20 mouse cellular contexts compared by ENCODE assay signal in genomic region chr12:77089624-77090278, GRCm38 (mm10).
DNase-seq lines count a peak whose midpoint lies in the region; ATAC-seq and TF ChIP-seq lines count a peak whose summit lies in the region.
"Had no signal": no experiment of that assay in that cellular context is flagged by ENCODE, and none has a peak within 500 bp of the region (broad histone marks: within the 10 kb centered on the region; RNA-seq: fewer than 3 reads in every experiment).

No protein-coding gene starts in this region.

- TF ChIP-seq RAD21 in MEL (IDR thresholded peaks at IDR 0.05; ENCODE audit: low read depth, low read length) = no peak

- peaks cover 0 to 91% of the 10 kb centered on the region in 2 experiments; a peak in 2 of 4 replicates for H3K36me3 ChIP-seq in MEL (ENCODE audit: control insufficient read depth in 1 of 2, insufficient read depth in 2 of 2, low read length in 2 of 2)
- no peaks in the 10 kb centered on the region for H3K36me3 ChIP-seq in liver, postnatal 0 days (replicated peaks; ENCODE audit: insufficient read depth, low read length)
- no peaks in the 10 kb centered on the region for H3K36me3 ChIP-seq in kidney, embryonic 16.5 days (ENCODE audit: insufficient read depth, low read length)
- no peaks in the 10 kb centered on the region for H3K36me3 ChIP-seq in forebrain, embryonic 10.5 days (replicated peaks)
- H3K36me3 ChIP-seq: heart, embryonic 10.5 days; hindbrain, embryonic 15.5 days; midbrain, embryonic 10.5 days; neural tube, embryonic 12.5 days had no signal

- peak in 1 of 2 experiments; percentile 55; a peak in 1 of 4 replicates for TF ChIP-seq POLR2A in MEL (IDR thresholded peaks at IDR 0.05; ENCODE audit: control insufficient read depth in 1 of 2, insufficient read depth in 1 of 2, low read depth in 1 of 2, low read length in 2 of 2, poor library complexity in 1 of 2)

- WGBS in liver, postnatal 0 days (ENCODE audit: insufficient replicate concordance) = 47% methylated on average over 6 of the region's 6 CpGs
- 83% methylated on average over 6 of the region's 6 CpGs for WGBS in kidney, embryonic 16.5 days
- 86% methylated on average over 6 of the region's 6 CpGs for WGBS in forebrain, embryonic 10.5 days

- no peaks in the 10 kb centered on the region for H3K27me3 ChIP-seq in MEL (ENCODE audit: control insufficient read depth in 1 of 2, insufficient read depth in 2 of 2, low read length in 2 of 2)
- no peaks in the 10 kb centered on the region for H3K27me3 ChIP-seq in liver, postnatal 0 days (ENCODE audit: insufficient read depth, low read length)
- H3K27me3 ChIP-seq in kidney, embryonic 16.5 days (ENCODE audit: insufficient read depth, low read length) = no peaks in the 10 kb centered on the region
- no peaks in the 10 kb centered on the region for H3K27me3 ChIP-seq in forebrain, embryonic 10.5 days (ENCODE audit: poor library complexity, severe bottlenecking)
- H3K27me3 ChIP-seq: hindbrain, embryonic 15.5 days; neural tube, embryonic 12.5 days had no signal

- TF ChIP-seq CTCF in MEL (IDR thresholded peaks at IDR 0.05 in 2 of 3, conservative IDR thresholded peaks at IDR 0.05 in 1 of 3; ENCODE audit: control insufficient read depth in 1 of 3, insufficient read depth in 1 of 3, low read depth in 2 of 3, low read length in 3 of 3, poor library complexity in 1 of 3, severe bottlenecking in 1 of 3) = no peak
- TF ChIP-seq CTCF in liver, postnatal 0 days (IDR thresholded peaks at IDR 0.05; ENCODE audit: low read depth) = no peak

- no peak for TF ChIP-seq EP300 in MEL (IDR thresholded peaks at IDR 0.05; ENCODE audit: low read depth in 1 of 2, low read length in 2 of 2)
- peak; percentile 79 for TF ChIP-seq EP300 in liver, postnatal 0 days (IDR thresholded peaks at IDR 0.05; ENCODE audit: low read depth)

- H3K79me2 ChIP-seq in MEL (ENCODE audit: control insufficient read depth, insufficient read depth, low read length, poor library complexity) = no peaks in the 10 kb centered on the region; the same call in 1 of the 2 replicates

- DNase-seq in layer of hippocampus, adult 9-11 months = peak; percentile 6
- no peak for DNase-seq in layer of hippocampus, postnatal 25 days (ENCODE audit: extremely low spot score in 1 of 2, low spot score in 1 of 2)
- peak; percentile 89 for DNase-seq in MEL (ENCODE audit: low read depth, low spot score)
- DNase-seq in induced T-regulatory cell, adult 2 months (ENCODE audit: low read depth) = peak; percentile 54
- no peak for DNase-seq in liver, postnatal 0 days
- no peak for DNase-seq in forebrain, embryonic 10.5 days (ENCODE audit: extremely low spot score, low spot score)
- DNase-seq: adrenal gland, adult 2 months; cerebellum, adult 2 months; gastrocnemius, postnatal 10 days; heart, postnatal 14 days; kidney, postnatal 14 days had no signal

- H3K9me3 ChIP-seq in MEL (replicated peaks; ENCODE audit: insufficient read depth, low read length) = no peaks in the 10 kb centered on the region
- no peaks in the 10 kb centered on the region for H3K9me3 ChIP-seq in liver, postnatal 0 days (ENCODE audit: low read length)
- H3K9me3 ChIP-seq in kidney, embryonic 16.5 days (ENCODE audit: low read length) = no peaks in the 10 kb centered on the region
- H3K9me3 ChIP-seq in forebrain, embryonic 10.5 days = no peaks in the 10 kb centered on the region
- H3K9me3 ChIP-seq: heart, embryonic 10.5 days; hindbrain, embryonic 15.5 days; midbrain, embryonic 10.5 days; neural tube, embryonic 12.5 days had no signal

- peak overlapping the region; percentile 37 for H3K9ac ChIP-seq in MEL (ENCODE audit: control insufficient read depth, low read depth, low read length, poor library complexity, severe bottlenecking)
- H3K9ac ChIP-seq in liver, postnatal 0 days (replicated peaks) = no peak overlapping the region
- H3K9ac ChIP-seq in kidney, embryonic 16.5 days (replicated peaks; ENCODE audit: low read length) = no peak overlapping the region
- H3K9ac ChIP-seq: hindbrain, embryonic 15.5 days; neural tube, embryonic 12.5 days had no signal

- H3K4me1 ChIP-seq in MEL (ENCODE audit: control insufficient read depth in 1 of 2, insufficient read depth in 2 of 2, low read length in 2 of 2) = peaks cover 53 to 70% of the 10 kb centered on the region in 2 experiments
- H3K4me1 ChIP-seq in liver, postnatal 0 days (ENCODE audit: insufficient read depth) = peaks cover 16% of the 10 kb centered on the region
- H3K4me1 ChIP-seq in kidney, embryonic 16.5 days (ENCODE audit: insufficient read depth, low read length) = peaks cover 9% of the 10 kb centered on the region; the same call in 1 of the 2 replicates
- H3K4me1 ChIP-seq in forebrain, embryonic 10.5 days = no peaks in the 10 kb centered on the region
- H3K4me1 ChIP-seq: hindbrain, embryonic 15.5 days; midbrain, embryonic 10.5 days; neural tube, embryonic 12.5 days had no signal

- peak overlapping the region; percentile 91 for H3K27ac ChIP-seq in MEL (ENCODE audit: control insufficient read depth, low read depth, low read length)
- no peak overlapping the region for H3K27ac ChIP-seq in liver, postnatal 0 days (ENCODE audit: low read depth)
- no peak overlapping the region for H3K27ac ChIP-seq in kidney, embryonic 16.5 days (ENCODE audit: low read length)
- H3K27ac ChIP-seq in forebrain, embryonic 10.5 days = no peak overlapping the region
- H3K27ac ChIP-seq: heart, embryonic 10.5 days; hindbrain, embryonic 15.5 days; midbrain, embryonic 10.5 days; neural tube, embryonic 12.5 days had no signal

- H3K4me2 ChIP-seq in liver, postnatal 0 days (ENCODE audit: low read depth, low read length) = no peak overlapping the region
- no peak overlapping the region for H3K4me2 ChIP-seq in kidney, embryonic 16.5 days (replicated peaks; ENCODE audit: low read depth, low read length)
- H3K4me2 ChIP-seq: hindbrain, embryonic 15.5 days; neural tube, embryonic 12.5 days had no signal

- no peak overlapping the region for H3K4me3 ChIP-seq in MEL (ENCODE audit: control insufficient read depth in 1 of 2, insufficient read depth in 1 of 2, low read depth in 2 of 2, low read length in 2 of 2)
- no peak overlapping the region for H3K4me3 ChIP-seq in liver, postnatal 0 days (ENCODE audit: low read depth, low read length)
- no peak overlapping the region for H3K4me3 ChIP-seq in kidney, embryonic 16.5 days (ENCODE audit: low read length)
- no peak overlapping the region for H3K4me3 ChIP-seq in forebrain, embryonic 10.5 days
- H3K4me3 ChIP-seq: erythroblast, embryonic 14.5 days; heart, embryonic 10.5 days; hindbrain, embryonic 15.5 days; midbrain, embryonic 10.5 days; neural tube, embryonic 12.5 days had no signal

- ATAC-seq in liver, postnatal 0 days = no peak
- ATAC-seq in kidney, embryonic 16.5 days (ENCODE audit: low FRiP score, low TSS enrichment) = no peak
- no peak for ATAC-seq in CD4-positive, CD25-positive, alpha-beta regulatory T cell, adult 4 months
- ATAC-seq: forebrain, embryonic 16.5 days; intestine, postnatal 0 days had no signal

TF ChIP-seq in MEL, 35 proteins besides CTCF, POLR2A, EP300 and RAD21:
- peak; percentile 88 for TF ChIP-seq TAL1 (IDR thresholded peaks at IDR 0.05; ENCODE audit: low read length)
- TF ChIP-seq TBP (IDR thresholded peaks at IDR 0.05; ENCODE audit: low read depth, low read length) = peak; percentile 63; the same call in 1 of the 2 replicates
- TF ChIP-seq MYC (IDR thresholded peaks at IDR 0.05; ENCODE audit: low read depth, low read length) = no peak
- TF ChIP-seq USF2 (IDR thresholded peaks at IDR 0.05; ENCODE audit: borderline replicate concordance in 1 of 2, insufficient read depth in 1 of 2, low read depth in 1 of 2, low read length in 2 of 2) = peak in 1 of 2 experiments; percentile 63; a peak in 2 of 4 replicates
- peak; percentile 98 for TF ChIP-seq GATA1 (IDR thresholded peaks at IDR 0.05; ENCODE audit: low read depth, low read length)
TF ChIP-seq in MEL: peak in this region for 4.

Comparison
In these comparisons a context has a peak if more than half of its experiments do, and no peak if none do; other contexts are left out.
1. DNase-seq: peak in layer of hippocampus, adult 9-11 months (single experiment), MEL (single experiment) and induced T-regulatory cell, adult 2 months (single experiment); none in layer of hippocampus, postnatal 25 days (0 of 2), liver, postnatal 0 days (single experiment) and forebrain, embryonic 10.5 days (single experiment).